Mouse (Mus musculus) intestine, embryonic 15.5 days (tissue): Measurements from ENCODE around the gene Tcte1. TPM values are rescaled to one million over a fixed set of nuclear protein-coding genes. Genes with fewer than 3 reads are reported as not detected.
A peak's percentile ranks its signal among the peaks of the same experiment; 100 is the strongest.

ENCODE experiments used
- ATAC-seq: fragments of 200-750 bp; cut with Nextera tagmentation; 2 replicates; pipeline ENCODE4 v1.8.0; 2017; ENCODE audit warnings: moderate TSS enrichment, moderate library complexity
- H3K27ac ChIP-seq: fragments of 300-500 bp; sonication (generic); 2 replicates; pipeline ENCODE4 v1.5.1; 2015; ENCODE audit warnings: mild to moderate bottlenecking, inconsistent platforms
- H3K27me3 ChIP-seq: fragments of 300-500 bp; sonication (generic); replicated peaks from 2 replicates; pipeline ENCODE4 v1.6.1; 2015; ENCODE audit warnings: inconsistent platforms
- H3K36me3 ChIP-seq: fragments of 300-500 bp; sonication (generic); 2 replicates; pipeline ENCODE4 v1.6.1; 2015; ENCODE audit warnings: inconsistent platforms
- H3K4me1 ChIP-seq: fragments of 300-500 bp; sonication (generic); replicated peaks from 2 replicates; pipeline ENCODE4 v1.6.1; 2015; ENCODE audit warnings: inconsistent platforms
- H3K4me2 ChIP-seq: fragments of 300-500 bp; sonication (generic); replicated peaks from 2 replicates; pipeline ENCODE4 v1.6.1; 2015; ENCODE audit warnings: mild to moderate bottlenecking, inconsistent platforms
- H3K4me3 ChIP-seq: fragments of 300-500 bp; sonication (generic); replicated peaks from 2 replicates; pipeline ENCODE4 v1.5.1; 2015; ENCODE audit warnings: inconsistent platforms
- H3K9ac ChIP-seq: fragments of 300-500 bp; sonication (generic); 2 replicates; pipeline ENCODE4 v1.6.1; 2015; ENCODE audit warnings: inconsistent platforms
- H3K9me3 ChIP-seq: fragments of 300-500 bp; sonication (generic); 2 replicates; pipeline ENCODE4 v1.6.1; 2016; ENCODE audit warnings: inconsistent platforms
- WGBS: fragments of 180-500 bp; shearing (Covaris S2); methylation state at CpG from one replicate; pipeline ENCODE4 v1.1.7; 2015; 5-methylcytosine and 5-hydroxymethylcytosine counted together
- polyA plus RNA-seq: library from polyadenylated mRNA; unstranded; fragments of >200 nt; fragmentation: Nextera tagmentation; extraction: Ambion mirVana; gene quantifications from 2 replicates; pipeline ENCODE4 v1.2.1, GENCODE M21; 2015

Gene Tcte1
- polyA plus RNA-seq, 1 experiment from 2014 or later = 0.33 TPM

- H3K4me3 ChIP-seq = no peak overlapping the region
- no peak overlapping the region for H3K9ac ChIP-seq
- 0 out of 2 replicates have a peak, but pooled peaks have one; percentile 55 for ATAC-seq
- H3K36me3 ChIP-seq = no peaks in the 10 kb centered on the region
- H3K9me3 ChIP-seq = no peaks in the 10 kb centered on the region
- WGBS = 69% methylated on average over 11 of the region's 11 CpGs
- no peaks in the 10 kb centered on the region for H3K4me1 ChIP-seq
- H3K27me3 ChIP-seq = no peaks in the 10 kb centered on the region; the same call in 1 of the 2 replicates
- no peak overlapping the region for H3K27ac ChIP-seq
- H3K4me2 ChIP-seq = no peak overlapping the region
Observed at GRCm38 (mm10) chr17:45495398-45495797, 27.8 kb upstream of the Tcte1 start.

GRCm38 (mm10) chr17:45498397-45498796 lies 24.8 kb upstream of the Tcte1 start:
- Histone ChIP-seq H3K4me3 (no peak overlapping the region), H3K9me3 (no peaks in the 10 kb centered on the region), H3K9ac (no peak overlapping the region), H3K27ac (no peak overlapping the region), H3K36me3 (no peaks in the 10 kb centered on the region), H3K4me1 (no peaks in the 10 kb centered on the region), H3K4me2 (no peak overlapping the region), H3K27me3 (no peaks in the 10 kb centered on the region; the same call in 1 of the 2 replicates)
- ATAC-seq = no peak
- 86% methylated on average over 13 of the region's 13 CpGs for WGBS

GRCm38 (mm10) chr17:45499516-45499915 lies 23.7 kb upstream of the Tcte1 start:
- H3K27me3 ChIP-seq = no peaks in the 10 kb centered on the region; the same call in 1 of the 2 replicates
- H3K36me3 ChIP-seq = no peaks in the 10 kb centered on the region
- no peak overlapping the region for H3K4me2 ChIP-seq
- H3K9me3 ChIP-seq = no peaks in the 10 kb centered on the region
- no peaks in the 10 kb centered on the region for H3K4me1 ChIP-seq
- H3K27ac ChIP-seq = no peak overlapping the region
- ATAC-seq = no peak
- no peak overlapping the region for H3K4me3 ChIP-seq
- 34% methylated on average over 2 of the region's 2 CpGs for WGBS
- no peak overlapping the region for H3K9ac ChIP-seq

DNA sequence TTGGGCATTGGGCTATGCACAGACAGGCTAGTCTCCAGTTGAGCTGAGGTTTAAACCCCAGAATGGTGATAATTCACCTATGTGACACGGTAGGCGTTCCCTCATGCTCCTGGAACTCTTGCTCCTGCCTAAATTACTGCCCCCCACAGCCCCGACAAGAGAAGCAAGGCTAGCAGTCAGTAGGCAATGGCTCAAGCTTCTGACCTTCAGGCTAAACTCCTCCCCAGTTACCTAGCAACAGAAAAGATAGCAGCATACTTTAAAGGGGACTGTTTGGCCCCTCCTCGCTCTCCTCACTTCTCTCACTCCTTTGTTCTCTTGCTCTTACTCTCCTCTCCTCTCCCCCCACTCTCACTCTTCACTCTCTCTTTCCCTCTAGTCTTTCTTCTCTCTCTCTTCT lies 22.3 kb upstream of the Tcte1 start:
- no peaks in the 10 kb centered on the region for H3K4me1 ChIP-seq
- 27% methylated on average over 4 of the region's 4 CpGs for WGBS

DNA sequence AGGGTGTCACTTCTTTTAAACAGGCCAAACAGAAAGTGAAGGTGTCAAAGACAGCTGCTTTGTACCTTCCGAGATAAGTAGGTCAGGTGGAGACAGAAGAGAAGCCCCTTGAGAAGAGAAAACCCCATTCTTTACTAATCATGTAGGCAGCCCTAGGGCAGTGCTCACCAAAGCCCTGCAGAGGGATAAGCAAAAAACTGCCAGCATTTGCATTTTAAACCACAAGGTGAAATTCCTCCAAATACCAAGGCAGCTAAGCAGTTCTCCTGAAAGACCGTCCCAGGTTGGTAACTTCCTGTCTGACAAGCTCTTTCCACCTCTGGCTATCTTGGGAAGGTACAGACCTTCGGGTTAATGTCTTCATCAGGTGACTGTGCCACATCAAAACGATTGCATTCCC lies 20.9 kb upstream of the Tcte1 start:
- no peak overlapping the region for H3K9ac ChIP-seq
- no peak overlapping the region for H3K4me3 ChIP-seq
- peaks cover 4% of the 10 kb centered on the region; the same call in 1 of the 2 replicates for H3K4me1 ChIP-seq
- no peak overlapping the region for H3K4me2 ChIP-seq
- no peaks in the 10 kb centered on the region for H3K36me3 ChIP-seq
- no peak for ATAC-seq
- no peaks in the 10 kb centered on the region; the same call in 1 of the 2 replicates for H3K27me3 ChIP-seq
- H3K27ac ChIP-seq = no peak overlapping the region
- no peaks in the 10 kb centered on the region for H3K9me3 ChIP-seq
- 60% methylated on average over 4 of the region's 4 CpGs for WGBS

More for the DNA sequence above, 22.3 kb upstream of the Tcte1 start:
- no peak for ATAC-seq
- Histone ChIP-seq H3K4me3 (no peak overlapping the region), H3K27ac (no peak overlapping the region), H3K9me3 (no peaks in the 10 kb centered on the region), H3K4me2 (no peak overlapping the region), H3K27me3 (no peaks in the 10 kb centered on the region; the same call in 1 of the 2 replicates), H3K36me3 (no peaks in the 10 kb centered on the region), H3K9ac (no peak overlapping the region)

- peaks cover 6% of the 10 kb centered on the region; the same call in 1 of the 2 replicates for H3K4me1 ChIP-seq
- ATAC-seq = no peak
- H3K27me3 ChIP-seq = no peaks in the 10 kb centered on the region; the same call in 1 of the 2 replicates
- H3K4me2 ChIP-seq = no peak overlapping the region
- no peak overlapping the region for H3K27ac ChIP-seq
- no peaks in the 10 kb centered on the region; the same call in 1 of the 2 replicates for H3K36me3 ChIP-seq
- no peak overlapping the region for H3K9ac ChIP-seq
- WGBS = 38% methylated on average over 5 of the region's 5 CpGs
- no peak overlapping the region for H3K4me3 ChIP-seq
- H3K9me3 ChIP-seq = no peaks in the 10 kb centered on the region
Observed at GRCm38 (mm10) chr17:45503301-45503973, 19.8 kb upstream of the Tcte1 start.

GRCm38 (mm10) chr17:45505941-45506465 lies 17.2 kb upstream of the Tcte1 start:
- peak overlapping the region; percentile 52; the same call in 1 of the 2 replicates for H3K4me2 ChIP-seq
- no peak for ATAC-seq
- H3K27ac ChIP-seq = no peak overlapping the region
- H3K4me3 ChIP-seq = no peak overlapping the region
- H3K9me3 ChIP-seq = no peaks in the 10 kb centered on the region
- H3K9ac ChIP-seq = no peak overlapping the region
- peaks cover 4% of the 10 kb centered on the region; the same call in 1 of the 2 replicates for H3K36me3 ChIP-seq
- peaks cover 6% of the 10 kb centered on the region; the same call in 1 of the 2 replicates for H3K4me1 ChIP-seq
- H3K27me3 ChIP-seq = no peaks in the 10 kb centered on the region
- WGBS = 64% methylated on average over 6 of the region's 6 CpGs

DNA sequence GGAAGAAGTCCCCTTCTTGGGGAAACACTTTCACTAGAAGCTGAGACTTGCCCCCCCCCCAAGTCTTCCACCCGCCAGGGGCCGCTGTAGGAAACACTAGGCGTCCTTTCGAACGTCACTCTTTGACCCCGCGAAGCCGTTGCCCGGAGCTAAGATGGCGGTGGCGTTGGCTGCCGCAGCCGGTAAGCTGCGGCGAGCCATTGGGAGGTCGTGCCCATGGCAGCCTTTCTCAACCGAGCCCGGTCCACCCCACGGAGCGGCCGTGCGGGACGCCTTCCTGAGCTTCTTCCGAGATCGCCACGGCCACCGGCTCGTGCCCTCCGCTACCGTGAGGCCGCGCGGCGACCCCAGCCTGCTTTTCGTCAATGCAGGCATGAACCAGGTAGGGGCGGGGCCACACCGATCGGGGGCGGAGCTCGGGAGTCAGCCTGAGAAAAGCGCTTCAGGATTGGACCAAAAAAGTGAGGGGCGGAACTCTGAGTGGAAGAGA lies 16.5 kb upstream of the Tcte1 start, which contains the start of gene Aars2:
TSS of gene Aars2 (plus strand) at position 142 of the 490 bp plus-strand sequence.
- Histone ChIP-seq H3K4me1 (peaks cover 6% of the 10 kb centered on the region; the same call in 1 of the 2 replicates), H3K27me3 (no peaks in the 10 kb centered on the region), H3K4me3 (peak within 1 kb of the TSS; percentile 79), H3K4me2 (peak within 1 kb of the TSS; percentile 52), H3K36me3 (peaks cover 4% of the 10 kb centered on the region; the same call in 1 of the 2 replicates), H3K9me3 (no peaks in the 10 kb centered on the region), H3K9ac (peak within 1 kb of the TSS; percentile 89), H3K27ac (peak within 1 kb of the TSS; percentile 82)
- WGBS = under 1% methylated on average over 42 of the region's 42 CpGs
- ATAC-seq = peak; percentile 97

GRCm38 (mm10) chr17:45510871-45511270 lies 12.4 kb upstream of the Tcte1 start:
- H3K4me2 ChIP-seq = no peak overlapping the region
- ATAC-seq = no peak
- H3K9me3 ChIP-seq = no peaks in the 10 kb centered on the region
- no peaks in the 10 kb centered on the region for H3K27me3 ChIP-seq
- no peak overlapping the region for H3K9ac ChIP-seq
- H3K27ac ChIP-seq = no peak overlapping the region
- peaks cover 4% of the 10 kb centered on the region; the same call in 1 of the 2 replicates for H3K36me3 ChIP-seq
- H3K4me3 ChIP-seq = no peak overlapping the region
- peaks cover 9% of the 10 kb centered on the region; the same call in 1 of the 2 replicates for H3K4me1 ChIP-seq
- 88% methylated on average over 4 of the region's 4 CpGs for WGBS

DNA sequence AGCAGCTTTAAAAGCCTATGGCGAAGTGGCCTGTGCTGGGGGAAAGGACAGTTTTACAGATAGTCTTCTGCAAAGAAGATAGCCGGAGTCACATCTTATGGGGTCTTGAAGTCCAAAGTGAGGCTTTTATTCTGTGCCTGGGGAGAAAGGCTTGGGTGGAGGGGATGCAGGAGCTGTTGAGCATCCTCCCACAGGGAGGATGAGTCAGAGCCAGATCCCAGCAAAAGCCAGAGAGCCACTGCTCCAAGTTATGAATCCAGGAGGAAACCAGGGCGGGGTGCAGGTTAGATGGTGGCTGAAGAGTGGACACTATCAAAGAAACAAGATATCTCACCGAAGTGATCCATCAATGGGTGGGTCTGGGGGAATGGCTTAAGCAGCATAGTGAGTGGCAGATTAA lies 11.5 kb upstream of the Tcte1 start:
- no peaks in the 10 kb centered on the region for H3K9me3 ChIP-seq
- H3K36me3 ChIP-seq = peaks cover 6% of the 10 kb centered on the region; the same call in 1 of the 2 replicates
- no peak overlapping the region for H3K4me2 ChIP-seq
- WGBS = 85% methylated on average over 4 of the region's 4 CpGs
- no peak overlapping the region for H3K4me3 ChIP-seq
- H3K27ac ChIP-seq = no peak overlapping the region
- no peak for ATAC-seq
- peaks cover 7% of the 10 kb centered on the region; the same call in 1 of the 2 replicates for H3K4me1 ChIP-seq
- H3K27me3 ChIP-seq = no peaks in the 10 kb centered on the region
- no peak overlapping the region for H3K9ac ChIP-seq

- WGBS = 43% methylated on average over 15 of the region's 15 CpGs
- ATAC-seq = peak; percentile 35
- no peak overlapping the region for H3K4me3 ChIP-seq
- H3K4me2 ChIP-seq = no peak overlapping the region
- H3K27ac ChIP-seq = no peak overlapping the region
- H3K4me1 ChIP-seq = 0 out of 2 replicates have a peak, but pooled peaks cover 3% of the 10 kb centered on the region
- no peaks in the 10 kb centered on the region for H3K9me3 ChIP-seq
- H3K36me3 ChIP-seq = 0 out of 2 replicates have a peak, but pooled peaks cover 7% of the 10 kb centered on the region
- no peaks in the 10 kb centered on the region for H3K27me3 ChIP-seq
- H3K9ac ChIP-seq = no peak overlapping the region
Observed at GRCm38 (mm10) chr17:45515204-45515726, 8.0 kb upstream of the Tcte1 start.

DNA sequence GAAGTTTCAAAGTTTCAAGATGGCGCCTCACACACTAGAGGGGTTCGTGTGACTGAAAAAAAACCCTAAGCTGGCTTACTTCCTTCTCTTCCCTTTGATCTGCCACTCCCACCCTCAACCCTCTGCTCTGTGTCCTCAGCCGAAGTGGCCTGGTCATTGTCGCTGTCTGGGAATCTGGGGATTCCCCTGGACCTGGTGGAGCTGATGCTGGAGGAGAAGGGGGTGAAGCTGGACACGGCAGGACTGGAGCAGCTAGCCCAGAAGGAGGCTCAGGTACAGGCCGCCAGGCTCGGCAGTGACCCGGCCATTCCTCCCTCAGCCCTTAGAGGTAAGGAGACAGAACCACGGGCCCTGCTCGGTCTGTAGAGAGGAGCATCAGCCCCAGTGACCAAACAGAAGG lies 7.4 kb upstream of the Tcte1 start:
- Histone ChIP-seq H3K36me3 (0 out of 2 replicates have a peak, but pooled peaks cover 7% of the 10 kb centered on the region), H3K27me3 (no peaks in the 10 kb centered on the region), H3K9ac (no peak overlapping the region), H3K4me3 (no peak overlapping the region), H3K9me3 (no peaks in the 10 kb centered on the region), H3K4me1 (0 out of 2 replicates have a peak, but pooled peaks cover 3% of the 10 kb centered on the region), H3K4me2 (no peak overlapping the region), H3K27ac (no peak overlapping the region)
- no peak for ATAC-seq
- 72% methylated on average over 10 of the region's 10 CpGs for WGBS
